Mouse (Mus musculus) liver, adult 2 months (tissue): Measurements from ENCODE around the gene Mageb18.

Experiments
- CTCF ChIP-seq: fragments of 200-500 bp; IDR thresholded peaks from 2 replicates; pipeline ENCODE4 v1.5.1; 2011; ENCODE audit warnings: low read depth, low read length, control low read depth
- POLR2A ChIP-seq: fragments of 200-500 bp; IDR thresholded peaks from 2 replicates; pipeline ENCODE4 v1.6.1; 2011; ENCODE audit warnings: low read length, control low read depth; ENCODE audit not compliant: insufficient read depth; ENCODE audit errors: extremely low read depth

DNA sequence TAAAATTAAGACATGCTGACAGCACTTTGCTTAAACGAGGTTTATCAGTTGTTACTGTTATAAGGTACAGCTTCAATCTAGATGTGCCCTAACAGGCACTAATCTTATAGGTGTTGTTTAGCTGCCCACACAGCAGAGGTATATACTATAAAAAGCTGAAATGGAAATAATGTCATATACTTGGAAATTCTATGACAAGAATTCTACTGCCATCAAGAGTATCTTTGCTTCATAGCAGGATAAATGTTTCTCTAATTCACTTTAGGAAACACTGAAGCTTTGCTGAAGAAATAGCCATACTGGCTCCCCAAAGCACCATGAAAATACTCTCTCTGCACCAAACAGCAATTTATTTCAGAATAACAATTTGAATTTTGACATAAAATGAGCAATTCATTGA, 265.9 kb downstream of the Mageb18 start:
- TF ChIP-seq POLR2A (no peak), CTCF (no peak)
